Comparison of ENCODE assay signal across 8 mouse cellular contexts in genomic region chr16:18696074-18696819, GRCm38 (mm10).
A peak's percentile ranks its signal among the peaks of the same experiment; 100 is the strongest.
DNase-seq lines count a peak whose midpoint lies in the region; ATAC-seq lines count a peak whose summit lies in the region.

No protein-coding gene starts in this region.

- H3K36me3 ChIP-seq in intestine, embryonic 16.5 days (ENCODE audit: control insufficient read depth, insufficient read depth, low read length) = no peaks in the 10 kb centered on the region
- no peaks in the 10 kb centered on the region for H3K36me3 ChIP-seq in midbrain, embryonic 10.5 days

- H3K9me3 ChIP-seq in intestine, embryonic 16.5 days (ENCODE audit: control insufficient read depth, low read length) = no peaks in the 10 kb centered on the region
- no peaks in the 10 kb centered on the region for H3K9me3 ChIP-seq in midbrain, embryonic 10.5 days (replicated peaks)

- DNase-seq in adrenal gland, adult (ENCODE audit: inconsistent age in 2 of 2, low spot score in 1 of 2) = peak; percentile 79 to 94
- peak; percentile 87 for DNase-seq in embryo, embryonic 10.5 days (ENCODE audit: low spot score)
- peak; percentile 82 to 83 for DNase-seq in gastrocnemius, postnatal 36 days
- peak; percentile 82 to 85 for DNase-seq in left cerebral cortex, postnatal 25 days (ENCODE audit: low spot score in 2 of 2)
- DNase-seq in midbrain, embryonic 10.5 days (ENCODE audit: low spot score) = peak; percentile 89
- DNase-seq in spleen, adult 12 weeks (ENCODE audit: low spot score) = peak; percentile 5

- WGBS in intestine, embryonic 16.5 days = 11% methylated on average over 20 of the region's 20 CpGs
- 12% methylated on average over 20 of the region's 20 CpGs for WGBS in midbrain, embryonic 10.5 days

- ATAC-seq in intestine, embryonic 16.5 days = peak; percentile 74
- no peak for ATAC-seq in erythroid progenitor cell, adult 5-6 weeks (replicated peaks; ENCODE audit: low FRiP score, poor library complexity, severe bottlenecking)

- intact Hi-C loops in gastrocnemius, postnatal 36 days (cut with DNase I) = loop anchor here (1.0 to 2.0 kb wide), 2 partner anchors 102 to 161 kb away; no protein-coding TSS in a partner anchor
- intact Hi-C loops in left cerebral cortex, postnatal 25 days (cut with DNase I) = loop anchor here (1.0 to 5.0 kb wide), 2 partner anchors 102 to 161 kb away; no protein-coding TSS in a partner anchor

- H3K4me1 ChIP-seq in intestine, embryonic 16.5 days (ENCODE audit: control insufficient read depth, insufficient read depth, low read length) = 0 out of 2 replicates have a peak, but pooled peaks cover 2% of the 10 kb centered on the region
- peaks cover 5% of the 10 kb centered on the region for H3K4me1 ChIP-seq in midbrain, embryonic 10.5 days

- no peak overlapping the region for H3K4me3 ChIP-seq in intestine, embryonic 16.5 days (ENCODE audit: low read length)
- H3K4me3 ChIP-seq in midbrain, embryonic 10.5 days = 0 out of 2 replicates have a peak overlapping the region, but pooled peaks have one; percentile 1

- no peak overlapping the region for H3K27ac ChIP-seq in intestine, embryonic 16.5 days (ENCODE audit: low read length)
- no peak overlapping the region for H3K27ac ChIP-seq in midbrain, embryonic 10.5 days (replicated peaks)

- no peak overlapping the region for H3K9ac ChIP-seq in intestine, embryonic 16.5 days (ENCODE audit: low read depth, low read length)

- 0 out of 2 replicates have a peak overlapping the region, but pooled peaks have one; percentile 19 for H3K4me2 ChIP-seq in intestine, embryonic 16.5 days (ENCODE audit: low read depth, low read length)

- H3K27me3 ChIP-seq in intestine, embryonic 16.5 days (replicated peaks; ENCODE audit: control insufficient read depth, insufficient read depth, low read length) = no peaks in the 10 kb centered on the region
- 0 out of 2 replicates have a peak, but pooled peaks cover 3% of the 10 kb centered on the region for H3K27me3 ChIP-seq in midbrain, embryonic 10.5 days (ENCODE audit: low read depth, poor library complexity, severe bottlenecking)

Comparison
In these comparisons a context has a peak if more than half of its experiments do, and no peak if none do; other contexts are left out.
1. DNase-seq: peak in every context shown above with its lines; median percentile 89 in midbrain, embryonic 10.5 days; 87 in embryo, embryonic 10.5 days; 86 in adrenal gland, adult; 84 in left cerebral cortex, postnatal 25 days; 82 in gastrocnemius, postnatal 36 days; 5 in spleen, adult 12 weeks.